In the genomic region with DNA sequence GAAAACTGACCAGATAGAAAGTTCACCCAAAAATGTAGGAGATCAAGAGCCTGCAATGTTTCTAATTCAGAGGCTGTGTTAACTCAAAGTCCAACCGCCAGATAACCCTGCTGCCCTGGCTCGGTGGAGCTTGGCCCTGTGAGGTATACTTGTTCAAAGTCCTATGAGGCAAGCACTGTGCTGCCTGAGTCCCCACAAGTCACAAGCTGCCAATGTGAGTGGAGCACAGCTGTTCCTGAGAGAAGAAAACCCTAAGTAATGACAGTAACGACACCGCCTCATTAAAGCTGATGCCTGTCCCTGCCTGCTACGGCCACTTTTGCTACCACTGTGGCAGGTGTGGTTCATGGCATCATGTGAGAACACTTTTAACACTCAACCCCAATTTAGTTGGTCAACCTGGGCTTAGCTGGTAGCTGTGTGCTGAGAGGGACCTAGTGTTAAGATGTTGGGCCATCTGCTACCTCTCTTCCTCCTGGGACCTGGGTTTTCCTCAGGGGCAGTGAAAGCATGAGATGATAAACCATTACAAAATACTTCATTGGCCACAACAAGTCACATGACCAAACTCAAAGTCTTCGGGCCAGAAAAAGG, we compare ENCODE assay signal across 23 mouse cellular contexts.
DNase-seq lines count a peak whose midpoint lies in the region; ATAC-seq lines count a peak whose summit lies in the region.
"Had no signal": no experiment of that assay in that cellular context is flagged by ENCODE, and none has a peak within 500 bp of the region (broad histone marks: within the 10 kb centered on the region; RNA-seq: fewer than 3 reads in every experiment).

No protein-coding gene starts in this region.

- peak overlapping the region; percentile 7 for H3K4me3 ChIP-seq in megakaryocyte, embryonic 14.5 days (replicated peaks)
- no peak overlapping the region for H3K4me3 ChIP-seq in intestine, embryonic 15.5 days (replicated peaks)
- H3K4me3 ChIP-seq in liver, embryonic 15.5 days (replicated peaks) = no peak overlapping the region
- H3K4me3 ChIP-seq: embryonic facial prominence, embryonic 12.5 days; erythroblast, embryonic 14.5 days; hindbrain, embryonic 13.5 days had no signal

- peak; percentile 43 for DNase-seq in liver
- DNase-seq in natural killer cell, adult 2 months (ENCODE audit: low spot score in 2 of 2) = no peak
- DNase-seq in cerebellum, adult 8-10 months = no peak
- DNase-seq: adrenal gland, postnatal 36 days; B cell, adult 2 months; cerebellum, adult 11 months; cerebellum, postnatal 14 days; gastrocnemius, postnatal 36 days; kidney, adult 8-10 months; kidney, postnatal 14 days; lung, adult 2 months; thymus, adult 18-20 months; thymus, postnatal 36 days had no signal

- no peak overlapping the region for H3K27ac ChIP-seq in intestine, embryonic 15.5 days
- peak overlapping the region; percentile 59; the same call in 1 of the 2 replicates for H3K27ac ChIP-seq in liver, embryonic 15.5 days (replicated peaks)
- H3K27ac ChIP-seq: embryonic facial prominence, embryonic 12.5 days; hindbrain, embryonic 13.5 days had no signal

- peaks cover 60% of the 10 kb centered on the region for H3K9me3 ChIP-seq in megakaryocyte, embryonic 14.5 days
- no peaks in the 10 kb centered on the region for H3K9me3 ChIP-seq in intestine, embryonic 15.5 days
- peaks cover 4% of the 10 kb centered on the region; the same call in 1 of the 2 replicates for H3K9me3 ChIP-seq in liver, embryonic 15.5 days (replicated peaks)
- H3K9me3 ChIP-seq: embryonic facial prominence, embryonic 12.5 days; hindbrain, embryonic 13.5 days had no signal

- H3K4me1 ChIP-seq in megakaryocyte, embryonic 14.5 days = no peaks in the 10 kb centered on the region
- no peaks in the 10 kb centered on the region for H3K4me1 ChIP-seq in intestine, embryonic 15.5 days (replicated peaks)
- H3K4me1 ChIP-seq in liver, embryonic 15.5 days (replicated peaks) = no peaks in the 10 kb centered on the region
- H3K4me1 ChIP-seq: embryonic facial prominence, embryonic 12.5 days had no signal

- ATAC-seq in megakaryocyte, adult 5-6 weeks (ENCODE audit: poor library complexity, severe bottlenecking) = no peak
- ATAC-seq in intestine, embryonic 15.5 days = peak; percentile 83
- ATAC-seq in liver, embryonic 15.5 days (ENCODE audit: insufficient read depth) = peak; percentile 74
- ATAC-seq: Patski had no signal

- H3K27me3 ChIP-seq in megakaryocyte, embryonic 14.5 days (replicated peaks) = no peaks in the 10 kb centered on the region
- no peaks in the 10 kb centered on the region for H3K27me3 ChIP-seq in intestine, embryonic 15.5 days (replicated peaks)
- H3K27me3 ChIP-seq in liver, embryonic 15.5 days = no peaks in the 10 kb centered on the region
- H3K27me3 ChIP-seq: CH12.LX; embryonic facial prominence, embryonic 12.5 days; hindbrain, embryonic 13.5 days; Patski had no signal

- no peak overlapping the region for H3K9ac ChIP-seq in intestine, embryonic 15.5 days
- H3K9ac ChIP-seq in liver, embryonic 15.5 days = no peak overlapping the region
- H3K9ac ChIP-seq: embryonic facial prominence, embryonic 12.5 days; hindbrain, embryonic 13.5 days had no signal

- H3K36me3 ChIP-seq in megakaryocyte, embryonic 14.5 days (replicated peaks; ENCODE audit: low read length) = no peaks in the 10 kb centered on the region
- H3K36me3 ChIP-seq in intestine, embryonic 15.5 days = no peaks in the 10 kb centered on the region
- no peaks in the 10 kb centered on the region for H3K36me3 ChIP-seq in liver, embryonic 15.5 days (replicated peaks)
- H3K36me3 ChIP-seq: embryonic facial prominence, embryonic 12.5 days; G1E; hindbrain, embryonic 13.5 days had no signal

- H3K4me2 ChIP-seq in intestine, embryonic 15.5 days (replicated peaks) = no peak overlapping the region
- H3K4me2 ChIP-seq in liver, embryonic 15.5 days = no peak overlapping the region
- H3K4me2 ChIP-seq: embryonic facial prominence, embryonic 12.5 days; hindbrain, embryonic 13.5 days had no signal

- 69% methylated on average over 6 of the region's 6 CpGs for WGBS in intestine, embryonic 15.5 days
- WGBS in liver, embryonic 15.5 days (ENCODE audit: insufficient replicate concordance) = 61% methylated on average over 6 of the region's 6 CpGs
